Mouse (Mus musculus) kidney, embryonic 16.5 days (tissue): ENCODE data around the gene Gns. TPM values are rescaled to one million over a fixed set of nuclear protein-coding genes. Genes with fewer than 3 reads are reported as not detected.

Source experiments
- ATAC-seq: fragments of 200-750 bp; cut with Nextera tagmentation; 2 replicates; pipeline ENCODE4 v1.8.0; 2017; ENCODE audit warnings: moderate TSS enrichment; ENCODE audit not compliant: low FRiP score, low TSS enrichment
- H3K27ac ChIP-seq: fragments of 300-500 bp; sonication (generic); 2 replicates; pipeline ENCODE4 v1.5.1; 2014; ENCODE audit warnings: low read length
- H3K27me3 ChIP-seq: fragments of 300-500 bp; sonication (generic); 2 replicates; pipeline ENCODE4 v1.6.1; 2014; ENCODE audit warnings: low read length, control low read depth, mixed read lengths; ENCODE audit not compliant: insufficient read depth
- H3K36me3 ChIP-seq: fragments of 300-500 bp; sonication (generic); 2 replicates; pipeline ENCODE4 v1.6.1; 2014; ENCODE audit warnings: low read length, control low read depth, mixed read lengths; ENCODE audit not compliant: insufficient read depth
- H3K4me1 ChIP-seq: fragments of 300-500 bp; sonication (generic); 2 replicates; pipeline ENCODE4 v1.6.1; 2014; ENCODE audit warnings: low read length, control low read depth, mixed read lengths; ENCODE audit not compliant: insufficient read depth
- H3K4me2 ChIP-seq: fragments of 300-500 bp; sonication (generic); replicated peaks from 2 replicates; pipeline ENCODE4 v1.6.1; 2014; ENCODE audit warnings: low read depth, low read length
- H3K4me3 ChIP-seq: fragments of 300-500 bp; sonication (generic); 2 replicates; pipeline ENCODE4 v1.5.1; 2014; ENCODE audit warnings: mild to moderate bottlenecking, low read length
- H3K9ac ChIP-seq: fragments of 300-500 bp; sonication (generic); replicated peaks from 2 replicates; pipeline ENCODE4 v1.6.1; 2014; ENCODE audit warnings: low read length
- H3K9me3 ChIP-seq: fragments of 300-500 bp; sonication (generic); 2 replicates; pipeline ENCODE4 v1.6.1; 2016; ENCODE audit warnings: low read length, control low read depth
- WGBS: fragments of 180-500 bp; shearing (Covaris S2); extraction: QIAGEN DNeasy Blood & Tissue Kit; methylation state at CpG from one replicate; pipeline ENCODE4 v1.1.7; 2014; 5-methylcytosine and 5-hydroxymethylcytosine counted together
- polyA plus RNA-seq: library from polyadenylated mRNA; unstranded; fragments of >200 nt; fragmentation: Nextera tagmentation; extraction: Ambion mirVana; gene quantifications from 2 replicates; pipeline ENCODE4 v1.2.1, GENCODE M21; 2015

The Gns gene
- polyA plus RNA-seq, 1 experiment from 2014 or later, result 52.4 TPM

GRCm38 (mm10) chr10:121425506-121426025, 60.7 kb downstream of the Gns start:
- 78% methylated on average over 14 of the region's 14 CpGs for WGBS

GRCm38 (mm10) chr10:121426458-121427070, 61.7 kb downstream of the Gns start:
- Histone ChIP-seq H3K4me2 (no peak overlapping the region), H3K4me3 (no peak overlapping the region), H3K36me3 (no peaks in the 10 kb centered on the region), H3K27me3 (no peaks in the 10 kb centered on the region), H3K9ac (no peak overlapping the region), H3K27ac (peak overlapping the region; percentile 93; the same call in 1 of the 2 replicates), H3K9me3 (no peaks in the 10 kb centered on the region), H3K4me1 (peaks cover 89% of the 10 kb centered on the region)
- ATAC-seq, result no peak
- WGBS, result 27% methylated on average over 5 of the region's 5 CpGs

More at GRCm38 (mm10) chr10:121425506-121426025, 60.7 kb downstream of the Gns start:
- Histone ChIP-seq H3K4me1 (peaks cover 85% of the 10 kb centered on the region), H3K27ac (peak overlapping the region; percentile 93; the same call in 1 of the 2 replicates), H3K9ac (no peak overlapping the region), H3K4me3 (no peak overlapping the region), H3K9me3 (no peaks in the 10 kb centered on the region), H3K27me3 (no peaks in the 10 kb centered on the region), H3K36me3 (no peaks in the 10 kb centered on the region), H3K4me2 (no peak overlapping the region)
- no peak for ATAC-seq

- Histone ChIP-seq H3K9ac (no peak overlapping the region), H3K27me3 (no peaks in the 10 kb centered on the region), H3K4me2 (no peak overlapping the region), H3K36me3 (no peaks in the 10 kb centered on the region), H3K4me1 (peaks cover 89% of the 10 kb centered on the region), H3K9me3 (no peaks in the 10 kb centered on the region), H3K4me3 (no peak overlapping the region), H3K27ac (peak overlapping the region; percentile 93; the same call in 1 of the 2 replicates)
- ATAC-seq, result no peak
- 73% methylated on average over 5 of the region's 5 CpGs for WGBS
These were observed 62.2 kb downstream of the Gns start for GRCm38 (mm10) chr10:121427136-121427535.

DNA sequence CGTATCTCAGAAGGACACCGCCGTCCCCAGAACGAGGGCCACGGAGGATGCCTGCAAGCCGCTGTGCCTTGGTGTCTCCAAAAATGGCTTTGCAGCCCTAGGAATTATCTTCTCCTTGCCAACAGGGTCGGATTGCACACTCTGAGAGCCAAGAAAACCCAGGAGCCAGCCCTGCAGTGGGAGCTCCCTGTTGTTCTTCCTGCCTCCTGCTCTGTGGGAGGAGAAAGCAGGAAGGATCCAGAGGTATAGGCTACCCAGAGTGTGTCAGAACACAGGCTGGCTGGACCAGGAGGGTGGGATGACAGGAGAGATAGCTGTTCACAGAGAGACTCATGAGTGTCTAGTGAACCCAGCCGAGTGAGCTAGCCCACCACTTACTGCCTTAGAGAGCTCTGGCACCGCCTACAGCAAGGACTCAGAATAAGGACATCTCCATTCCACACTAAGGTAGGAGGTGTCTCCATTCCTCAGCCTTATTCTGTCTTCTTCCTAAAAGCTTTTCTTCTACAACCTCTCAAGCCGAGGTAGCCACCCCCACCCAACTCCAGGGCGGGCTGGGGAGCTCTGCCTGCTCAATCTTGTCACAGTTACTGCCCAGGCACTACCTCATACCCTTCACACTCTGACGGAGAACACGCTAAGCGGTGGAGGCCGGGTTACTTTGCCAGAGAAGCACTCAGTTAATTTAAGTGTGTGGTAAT, 63.3 kb downstream of the Gns start:
- Histone ChIP-seq H3K9ac (no peak overlapping the region), H3K27ac (peak overlapping the region; percentile 93), H3K27me3 (no peaks in the 10 kb centered on the region), H3K9me3 (no peaks in the 10 kb centered on the region), H3K4me1 (peaks cover 90% of the 10 kb centered on the region), H3K4me2 (no peak overlapping the region), H3K4me3 (no peak overlapping the region), H3K36me3 (no peaks in the 10 kb centered on the region)
- WGBS, result 60% methylated on average over 15 of the region's 15 CpGs
- no peak for ATAC-seq

- Histone ChIP-seq H3K27ac (peak overlapping the region; percentile 93), H3K9me3 (no peaks in the 10 kb centered on the region), H3K27me3 (no peaks in the 10 kb centered on the region), H3K9ac (no peak overlapping the region), H3K4me2 (no peak overlapping the region; the same call in 1 of the 2 replicates), H3K4me1 (peaks cover 84% of the 10 kb centered on the region), H3K4me3 (no peak overlapping the region), H3K36me3 (no peaks in the 10 kb centered on the region)
- 6% methylated on average over 2 of the region's 2 CpGs for WGBS
- peak; percentile 80 for ATAC-seq
These were observed 64.2 kb downstream of the Gns start for GRCm38 (mm10) chr10:121429089-121429488.

GRCm38 (mm10) chr10:121429581-121429980, 64.7 kb downstream of the Gns start:
- Histone ChIP-seq H3K9ac (0 out of 2 replicates have a peak overlapping the region, but pooled peaks have one; percentile 42), H3K4me3 (no peak overlapping the region), H3K36me3 (no peaks in the 10 kb centered on the region), H3K27me3 (no peaks in the 10 kb centered on the region), H3K27ac (peak overlapping the region; percentile 93), H3K4me2 (peak overlapping the region; percentile 40), H3K4me1 (peaks cover 85% of the 10 kb centered on the region), H3K9me3 (no peaks in the 10 kb centered on the region)
- peak; percentile 17; the same call in 1 of the 2 replicates for ATAC-seq
- WGBS, result 34% methylated on average over 8 of the region's 8 CpGs

- Histone ChIP-seq H3K9ac (peak overlapping the region; percentile 42), H3K27ac (peak overlapping the region; percentile 93)
- 15% methylated on average over 14 of the region's 14 CpGs for WGBS
These were observed 65.2 kb downstream of the Gns start for GRCm38 (mm10) chr10:121429981-121430682.

DNA sequence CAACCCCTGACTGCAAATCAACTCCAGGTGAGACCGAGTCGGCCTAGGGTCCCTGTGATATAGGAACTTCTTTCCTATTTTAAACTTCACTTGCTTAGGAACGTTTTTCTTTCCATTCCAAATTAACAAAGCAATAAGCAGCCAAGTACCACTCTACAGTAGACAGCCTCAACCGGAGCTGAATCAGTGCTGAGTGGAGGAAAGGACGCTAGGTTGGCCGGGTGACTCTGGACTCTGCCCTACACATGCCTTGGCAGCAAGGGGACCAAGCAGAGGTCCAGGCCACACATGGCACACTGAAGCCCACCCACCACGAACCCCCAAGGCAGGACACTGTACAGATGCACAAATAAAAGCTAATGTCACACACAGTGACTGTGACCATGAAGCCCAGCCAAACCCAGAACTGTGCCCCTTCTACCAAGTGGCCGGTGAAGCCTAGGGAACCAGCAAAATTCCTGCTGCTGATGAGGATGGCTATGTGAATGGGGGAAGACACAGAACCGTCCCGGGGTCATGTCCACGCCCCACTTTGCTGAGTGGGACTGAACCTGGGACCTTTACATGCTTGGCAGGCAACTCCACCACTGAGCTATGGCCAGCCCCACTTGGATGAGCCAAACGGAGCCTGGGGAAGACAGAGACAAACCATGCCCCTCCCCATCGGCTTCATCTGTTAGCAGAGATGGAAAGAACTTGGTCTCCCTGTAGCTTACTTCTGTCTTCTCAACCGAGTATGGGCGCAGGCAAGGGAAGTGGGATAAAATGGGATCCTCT, 66.1 kb downstream of the Gns start:
- Histone ChIP-seq H3K36me3 (no peaks in the 10 kb centered on the region), H3K4me1 (peaks cover 90% of the 10 kb centered on the region), H3K4me2 (peak overlapping the region; percentile 40; the same call in 1 of the 2 replicates), H3K27ac (peak overlapping the region; percentile 93), H3K9me3 (no peaks in the 10 kb centered on the region), H3K9ac (no peak overlapping the region), H3K27me3 (no peaks in the 10 kb centered on the region), H3K4me3 (no peak overlapping the region)
- WGBS, result 64% methylated on average over 15 of the region's 15 CpGs
- no peak for ATAC-seq

More at GRCm38 (mm10) chr10:121429981-121430682, 65.2 kb downstream of the Gns start:
- H3K4me3 ChIP-seq, result peak overlapping the region; percentile 1; the same call in 1 of the 2 replicates
- H3K4me2 ChIP-seq, result peak overlapping the region; percentile 40
- peak; percentile 55 for ATAC-seq
- no peaks in the 10 kb centered on the region for H3K9me3 ChIP-seq
- H3K4me1 ChIP-seq, result peaks cover 88% of the 10 kb centered on the region
- H3K36me3 ChIP-seq, result no peaks in the 10 kb centered on the region
- no peaks in the 10 kb centered on the region for H3K27me3 ChIP-seq

DNA sequence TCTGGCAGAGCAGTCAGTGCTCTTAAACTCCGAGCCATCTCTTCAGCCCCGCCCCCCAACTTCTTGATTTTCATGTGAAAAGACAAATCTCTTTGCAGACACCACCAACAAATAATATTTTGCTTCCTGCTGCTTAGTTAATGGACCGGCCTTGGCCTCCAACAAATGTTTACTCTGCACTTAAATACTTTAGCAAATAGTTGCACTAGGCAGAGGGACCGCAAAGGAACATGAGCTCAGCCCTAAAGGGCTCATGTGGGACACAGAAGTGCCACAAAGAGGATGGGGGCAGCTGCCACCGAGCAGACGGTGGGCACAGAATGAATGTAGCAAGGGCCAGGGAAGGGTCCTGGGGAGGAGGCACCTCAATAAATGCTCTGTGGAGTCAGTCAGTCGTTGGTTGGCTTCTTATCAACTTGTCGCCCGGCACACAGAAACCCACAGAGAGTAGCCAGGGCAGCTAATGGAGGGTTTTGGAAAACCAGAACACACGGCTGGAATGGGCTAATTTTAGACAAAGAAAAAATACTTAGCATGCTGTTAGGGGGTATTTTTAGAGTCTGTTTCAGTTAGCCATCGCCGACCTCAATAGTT, 67.2 kb downstream of the Gns start:
- Histone ChIP-seq H3K9ac (no peak overlapping the region), H3K36me3 (no peaks in the 10 kb centered on the region), H3K9me3 (no peaks in the 10 kb centered on the region), H3K27ac (peak overlapping the region; percentile 62), H3K4me3 (no peak overlapping the region), H3K27me3 (no peaks in the 10 kb centered on the region), H3K4me2 (no peak overlapping the region), H3K4me1 (peaks cover 91% of the 10 kb centered on the region)
- no peak for ATAC-seq
- WGBS, result 52% methylated on average over 12 of the region's 12 CpGs
